Mouse (Mus musculus): ENCODE measurements around the gene Ranbp10.

GRCm38 (mm10) chr8:105739216-105739615 lies 87.9 kb downstream of the Ranbp10 start:
- TF ChIP-seq CTCF (IDR thresholded peaks at IDR 0.05; ENCODE audit: extremely low read depth, insufficient read depth, low read length) (no peak), POLR2A (IDR thresholded peaks at IDR 0.05; ENCODE audit: extremely low read depth, insufficient read depth, low read length) (no peak)
